Mouse (Mus musculus) splenic B cell, adult 2 months (primary cell): ENCODE data around the gene Txndc11.

Experiments used
- DNase-seq: peaks from one replicate; pipeline ENCODE4 v3.0.0-alpha.2; 2011; ENCODE audit warnings: low read depth, low spot score
- H3K27me3 ChIP-seq: 2 replicates; pipeline ENCODE4 v1.6.1; 2012; ENCODE audit warnings: mild to moderate bottlenecking, low read length, moderate library complexity, mixed read lengths; ENCODE audit not compliant: control insufficient read depth, poor library complexity, insufficient read depth, severe bottlenecking
- H3K36me3 ChIP-seq: 2 replicates; pipeline ENCODE4 v1.6.1; 2012; ENCODE audit warnings: mild to moderate bottlenecking, low read length, moderate library complexity, mixed read lengths; ENCODE audit not compliant: control insufficient read depth, poor library complexity, insufficient read depth, severe bottlenecking

Txndc11 gene

DNA sequence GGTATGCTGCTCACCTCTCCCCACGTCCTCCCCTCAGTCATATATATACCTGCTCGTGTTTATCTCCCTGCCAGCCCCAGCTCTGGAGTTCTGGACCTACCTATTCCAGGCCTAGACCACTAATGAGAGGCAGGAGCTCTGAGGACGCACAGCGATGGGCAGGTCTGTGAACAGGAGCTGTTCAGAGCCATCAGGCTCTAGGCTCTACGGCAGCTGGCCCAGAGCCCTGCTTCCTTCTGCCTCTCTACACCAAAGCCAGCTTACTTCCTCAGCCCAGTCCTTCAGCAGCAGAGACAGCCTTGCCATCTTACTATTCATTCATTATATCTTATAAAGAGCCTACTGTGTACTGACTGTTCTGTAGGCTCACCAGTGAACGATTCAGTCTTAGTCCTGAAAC is 69.7 kb downstream of the Txndc11 start:
- Histone ChIP-seq H3K36me3 (no peaks in the 10 kb centered on the region; the same call in 1 of the 2 replicates), H3K27me3 (no peaks in the 10 kb centered on the region)
- DNase-seq = peak; percentile 55

DNA sequence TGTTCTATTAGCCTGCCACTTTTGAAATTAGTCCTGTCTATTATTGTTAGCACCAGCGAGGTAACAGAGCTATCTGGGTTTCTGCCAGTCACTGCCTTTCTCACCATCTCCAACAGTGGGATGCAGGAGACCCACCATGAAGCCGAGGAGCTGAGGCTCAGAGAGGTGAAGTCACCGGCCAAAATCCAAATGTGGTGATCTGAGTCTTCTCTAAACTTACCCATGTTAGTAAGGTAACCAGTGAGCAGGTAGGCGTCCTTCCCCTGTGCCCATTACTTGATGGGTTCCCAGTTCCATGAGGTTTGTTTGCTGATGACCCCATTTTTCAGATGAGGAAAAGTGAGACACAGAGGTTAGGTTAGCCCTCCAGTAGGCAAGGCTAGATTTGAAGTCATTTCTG is 70.1 kb downstream of the Txndc11 start:
- Histone ChIP-seq H3K27me3 (no peaks in the 10 kb centered on the region), H3K36me3 (no peaks in the 10 kb centered on the region; the same call in 1 of the 2 replicates)
- DNase-seq = no peak

DNA sequence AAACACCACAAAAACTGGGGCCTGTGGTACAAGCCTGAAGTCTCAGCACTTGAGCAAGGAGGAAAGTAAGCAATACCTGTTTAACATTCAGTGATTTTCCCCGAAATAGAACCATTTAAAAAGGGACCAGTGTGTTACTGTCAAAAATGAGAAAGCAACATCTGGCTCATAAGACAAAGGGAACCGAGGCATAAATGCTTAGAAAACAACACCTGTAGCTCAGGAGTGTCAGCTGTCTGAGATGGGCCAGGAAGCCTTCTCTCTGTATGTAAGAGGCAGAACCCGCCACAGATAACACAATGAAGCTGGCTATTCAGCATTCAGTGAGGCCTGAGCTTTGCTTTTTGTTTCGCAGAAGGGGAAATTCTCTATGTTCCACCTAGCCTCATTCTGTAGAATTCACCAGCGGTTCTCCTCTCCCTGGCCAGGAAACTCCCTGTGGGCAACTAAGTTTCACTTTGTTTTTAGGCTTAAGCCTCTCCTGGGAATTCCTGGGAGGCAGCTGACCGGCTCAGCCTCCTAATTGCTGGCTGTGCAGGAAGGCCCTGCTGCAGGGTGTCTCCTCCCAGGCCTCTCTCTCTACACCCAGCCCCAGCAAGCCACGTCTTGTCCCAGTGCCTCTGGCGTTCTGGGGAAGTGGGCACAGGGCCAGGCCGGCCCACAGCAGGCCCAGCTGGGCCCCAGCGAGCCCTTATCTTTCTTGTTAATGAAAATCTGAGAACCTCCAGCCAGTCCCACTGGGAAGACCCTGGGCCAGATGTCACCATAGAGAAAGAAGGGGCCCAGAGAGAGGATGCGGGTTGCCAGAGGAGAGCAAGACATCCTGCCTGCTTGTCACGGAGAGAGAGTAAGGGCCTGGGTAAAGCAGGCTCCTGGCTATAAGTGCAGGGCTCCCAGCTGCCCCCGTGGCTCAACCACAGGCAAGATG is 71.4 kb downstream of the Txndc11 start:
- Histone ChIP-seq H3K27me3 (no peaks in the 10 kb centered on the region), H3K36me3 (no peaks in the 10 kb centered on the region; the same call in 1 of the 2 replicates)
- DNase-seq = peak; percentile 61

DNA sequence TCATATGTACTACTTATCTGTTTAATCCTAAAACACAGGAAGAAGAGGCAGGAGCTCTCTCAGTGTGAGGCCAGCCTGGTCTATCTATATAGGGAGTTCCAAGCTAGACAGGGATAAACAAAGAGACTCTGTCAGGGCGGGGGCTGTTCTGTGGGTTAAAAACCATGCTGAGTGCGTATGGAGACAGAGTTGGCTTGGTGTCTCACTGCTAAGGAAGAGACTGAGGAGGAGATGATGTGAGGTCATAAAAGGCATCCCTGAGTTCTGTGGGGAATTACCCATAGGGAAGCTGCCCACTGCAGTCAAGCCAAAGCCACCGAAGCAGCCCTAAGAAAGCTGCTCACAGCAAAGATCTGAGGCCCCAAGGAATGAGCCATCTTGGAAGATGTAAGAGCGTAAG is 73.8 kb downstream of the Txndc11 start, which contains the start of gene Snn:
Gene Snn, plus strand, starts transcription at position 301 of the 400 bp plus-strand sequence.
- no peak for DNase-seq
- H3K27me3 ChIP-seq = no peaks in the 10 kb centered on the region

DNA sequence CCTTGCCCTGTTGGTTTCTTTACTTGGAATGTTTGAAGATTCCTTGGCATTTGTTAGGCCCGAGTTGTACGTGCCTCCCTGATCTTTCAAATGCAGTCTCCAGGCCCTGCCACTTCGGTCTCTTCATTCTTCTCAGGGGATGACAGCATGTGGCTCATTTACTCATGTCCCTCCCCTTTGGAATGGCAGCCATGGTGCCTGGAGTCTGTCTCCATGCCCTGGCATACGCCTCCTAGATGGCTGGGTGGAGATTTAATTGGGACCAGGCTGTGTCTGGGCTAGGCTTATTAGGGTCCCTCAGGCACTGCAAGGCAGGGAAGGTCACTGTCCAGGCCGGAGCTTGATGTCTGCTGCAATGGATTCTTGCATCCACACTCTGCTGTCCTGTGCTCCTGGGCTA is 78.5 kb downstream of the Txndc11 start:
- Histone ChIP-seq H3K27me3 (no peaks in the 10 kb centered on the region), H3K36me3 (peaks cover 6% of the 10 kb centered on the region)
- no peak for DNase-seq

More for the DNA sequence above, 73.8 kb downstream of the Txndc11 start, which contains the start of gene Snn:
- peaks cover 3% of the 10 kb centered on the region for H3K36me3 ChIP-seq

DNA sequence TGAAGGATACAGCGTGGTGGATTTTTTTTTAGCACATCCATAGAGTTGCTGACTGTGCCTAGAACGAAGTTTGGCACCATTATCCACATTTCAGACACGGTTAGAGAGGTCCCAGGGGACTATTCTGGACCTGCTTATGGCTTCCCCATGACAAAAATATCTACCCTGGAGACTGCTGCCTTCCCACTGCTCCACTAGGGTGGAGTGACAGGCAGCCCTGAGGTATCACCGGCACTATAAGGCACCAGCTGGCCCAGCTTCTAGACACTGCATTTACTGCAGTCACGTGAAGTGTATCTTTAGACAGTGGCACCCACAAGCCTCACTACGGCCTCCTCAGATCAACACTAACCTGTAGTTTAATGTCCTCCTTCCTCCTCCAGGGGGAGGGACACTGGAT is 79.6 kb downstream of the Txndc11 start:
- no peak for DNase-seq
- Histone ChIP-seq H3K36me3 (peaks cover 6% of the 10 kb centered on the region), H3K27me3 (no peaks in the 10 kb centered on the region)

DNA sequence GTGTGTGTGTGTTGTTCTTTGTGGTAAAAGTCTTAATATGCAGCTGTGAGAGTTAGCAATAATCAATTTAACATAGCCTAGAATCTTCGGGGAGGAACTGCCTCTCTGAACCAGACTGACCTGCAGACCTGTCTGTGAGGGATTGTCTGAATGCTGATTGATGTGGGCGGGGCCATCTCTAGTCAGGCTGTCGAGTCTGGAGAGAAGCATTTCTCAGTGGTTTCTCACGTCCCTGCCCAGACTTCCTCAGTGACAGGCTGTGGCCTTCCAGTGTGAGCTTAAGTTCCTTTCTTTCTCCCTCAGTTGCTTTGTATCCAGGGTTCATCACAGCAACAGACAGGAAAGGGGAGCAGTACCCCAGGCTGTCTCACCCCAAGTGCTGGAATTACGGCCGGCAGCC is 80.0 kb downstream of the Txndc11 start:
- H3K27me3 ChIP-seq = no peaks in the 10 kb centered on the region
- peak; percentile 49 for DNase-seq
- peaks cover 6% of the 10 kb centered on the region for H3K36me3 ChIP-seq

DNA sequence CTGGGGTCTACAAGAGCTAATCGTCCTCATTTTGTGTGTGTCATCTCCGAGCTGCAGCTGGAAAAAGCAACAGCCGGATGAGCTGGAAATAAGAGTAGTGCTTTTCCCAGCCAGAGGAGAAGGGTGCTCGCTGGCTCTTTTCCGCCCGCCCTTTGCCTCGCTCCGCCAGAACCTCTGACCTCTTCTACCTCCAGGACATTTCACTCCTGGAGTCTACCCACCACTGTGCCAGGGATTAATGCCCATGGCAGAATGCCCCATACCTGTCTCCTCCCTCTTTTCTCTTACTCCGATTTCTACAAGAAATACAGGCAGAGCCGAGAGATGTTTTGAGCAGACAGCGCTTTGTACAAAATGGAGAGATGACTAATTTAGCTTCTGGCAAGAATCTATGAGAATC is 83.3 kb downstream of the Txndc11 start:
- DNase-seq = no peak
- no peaks in the 10 kb centered on the region for H3K27me3 ChIP-seq
- H3K36me3 ChIP-seq = peaks cover 6% of the 10 kb centered on the region

DNA sequence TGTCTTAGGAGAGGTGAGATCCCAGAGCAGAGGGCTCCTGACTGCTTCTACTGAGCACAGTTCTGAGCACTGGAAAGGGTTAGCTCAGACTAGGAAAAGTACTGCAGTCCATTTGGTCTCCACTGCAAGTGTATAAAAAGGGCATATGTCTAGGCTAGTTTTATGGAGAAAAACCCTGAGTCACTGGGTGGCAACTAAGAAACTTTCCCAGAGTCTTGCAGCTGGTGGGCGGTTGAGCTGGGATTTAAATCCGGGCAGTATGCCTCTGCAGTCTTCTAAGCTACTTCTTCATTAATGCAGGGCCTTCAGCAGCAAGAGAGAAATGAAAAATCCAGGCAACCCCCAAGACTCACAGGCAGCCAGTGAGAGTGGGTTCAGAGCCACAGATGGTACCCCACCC is 84.2 kb downstream of the Txndc11 start:
- DNase-seq = no peak
- peaks cover 2% of the 10 kb centered on the region for H3K36me3 ChIP-seq
- H3K27me3 ChIP-seq = no peaks in the 10 kb centered on the region

DNA sequence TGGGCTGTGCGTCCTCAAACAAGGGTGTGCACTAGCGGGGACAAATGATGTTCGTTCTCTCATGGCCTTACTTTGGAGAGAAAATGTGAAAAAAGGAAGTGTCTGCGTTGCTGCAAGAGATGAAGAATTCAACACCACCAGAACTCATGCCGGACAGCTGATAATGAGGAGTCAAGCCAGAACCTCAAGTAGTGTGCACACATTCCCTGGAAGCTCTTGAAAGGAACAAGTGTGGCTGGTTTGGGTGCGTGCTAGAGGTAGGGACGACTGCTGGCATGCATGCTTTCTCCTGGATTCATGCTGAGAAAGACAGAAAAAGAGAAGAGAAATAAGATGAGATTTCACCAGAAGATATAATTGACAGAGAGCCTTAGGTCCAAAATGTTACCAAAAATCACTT is 87.3 kb downstream of the Txndc11 start:
- H3K36me3 ChIP-seq = peaks cover 2% of the 10 kb centered on the region
- no peak for DNase-seq
- no peaks in the 10 kb centered on the region for H3K27me3 ChIP-seq

DNA sequence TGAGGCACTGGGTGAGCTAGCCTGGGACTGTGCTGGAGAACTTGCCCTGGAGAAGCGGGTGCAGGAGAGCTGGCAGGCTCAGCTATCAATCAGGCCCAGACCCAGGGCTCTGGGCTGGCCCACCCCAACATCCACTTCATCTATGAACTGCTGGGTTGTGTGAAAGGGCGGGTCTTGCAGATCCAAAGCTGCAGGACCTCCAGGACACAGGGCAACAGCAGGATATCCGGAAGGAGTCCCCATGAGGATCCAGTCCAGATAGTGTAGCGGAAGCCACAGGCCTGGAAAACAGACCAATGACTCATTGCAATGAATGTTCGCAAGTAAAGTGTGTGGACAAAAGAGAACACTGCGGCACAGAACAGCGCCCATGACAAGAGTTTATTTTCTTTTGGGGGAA is 88.0 kb downstream of the Txndc11 start:
- no peak for DNase-seq
- Histone ChIP-seq H3K36me3 (peaks cover 2% of the 10 kb centered on the region), H3K27me3 (no peaks in the 10 kb centered on the region)

DNA sequence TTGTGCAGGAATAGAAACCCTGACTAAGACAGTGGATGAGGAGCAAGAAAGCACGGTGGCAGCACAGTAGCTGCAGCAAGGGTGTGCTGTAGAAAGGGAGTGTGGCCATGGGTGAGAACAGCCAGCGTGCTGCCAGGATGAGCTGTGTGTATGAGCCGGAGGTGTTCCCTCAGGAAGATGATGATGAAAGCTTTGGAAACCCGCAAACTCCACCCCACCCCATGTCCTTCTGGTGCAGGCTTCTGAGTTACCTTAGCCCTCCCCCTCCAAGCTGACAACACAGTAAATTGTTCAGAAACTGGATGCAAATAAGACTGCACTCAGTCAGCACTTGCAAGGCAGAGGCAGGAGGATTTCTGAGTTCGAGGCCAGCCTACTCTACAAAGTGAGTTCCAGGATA is 91.2 kb downstream of the Txndc11 start:
- peaks cover 2% of the 10 kb centered on the region for H3K36me3 ChIP-seq
- DNase-seq = no peak
- H3K27me3 ChIP-seq = no peaks in the 10 kb centered on the region

DNA sequence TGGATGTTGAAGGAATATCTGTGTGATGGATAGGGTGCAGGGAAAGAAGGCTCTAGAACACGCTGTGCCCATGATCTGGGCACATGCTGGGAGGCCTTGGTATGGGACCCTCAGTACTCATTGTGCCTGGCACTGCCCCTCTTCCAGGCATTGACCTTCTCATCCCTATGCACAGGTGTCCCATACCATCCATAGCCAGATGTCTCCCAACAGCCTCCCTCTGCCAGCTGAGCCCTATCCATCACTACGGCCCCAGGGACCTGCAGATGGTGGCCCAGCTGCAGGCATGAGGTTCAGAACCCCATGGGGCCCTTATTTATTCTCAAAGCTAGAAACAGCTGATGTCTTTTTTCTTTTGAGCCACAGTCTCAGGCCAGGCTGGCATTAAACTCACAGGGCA is 93.8 kb downstream of the Txndc11 start:
- no peak for DNase-seq
- Histone ChIP-seq H3K27me3 (no peaks in the 10 kb centered on the region), H3K36me3 (no peaks in the 10 kb centered on the region; the same call in 1 of the 2 replicates)

DNA sequence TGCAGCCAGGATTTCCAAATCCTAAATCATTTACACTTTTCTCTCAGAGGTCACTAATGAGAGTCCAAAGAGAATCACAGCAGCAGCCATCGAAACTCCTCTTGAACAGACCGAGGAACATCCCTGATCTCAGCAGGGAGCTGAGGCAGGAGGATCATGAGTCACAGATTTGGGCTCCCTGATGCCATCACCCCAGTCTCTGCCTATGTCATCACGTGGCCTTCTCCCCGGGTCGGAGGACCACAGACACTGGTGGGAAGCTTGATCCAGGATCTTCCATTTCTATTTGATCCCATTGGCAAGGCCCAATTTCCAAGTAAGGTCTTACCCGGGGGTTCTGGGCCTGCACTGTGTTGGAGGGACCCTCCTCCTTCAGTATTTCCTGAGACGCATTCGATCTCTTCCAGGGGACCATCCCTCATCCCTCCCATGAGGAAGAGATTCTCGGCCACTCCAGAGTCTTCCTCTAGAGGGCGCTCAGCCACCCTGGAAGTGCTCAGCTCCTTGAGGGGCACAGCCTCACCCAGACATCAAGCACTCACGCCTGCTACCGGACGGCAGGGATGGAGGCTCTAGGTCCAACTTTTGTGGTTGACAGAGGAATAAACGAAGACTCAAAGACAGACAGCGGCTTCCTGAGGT is 98.5 kb downstream of the Txndc11 start:
- no peaks in the 10 kb centered on the region for H3K27me3 ChIP-seq
- peak; percentile 87 for DNase-seq
- H3K36me3 ChIP-seq = no peaks in the 10 kb centered on the region

DNA sequence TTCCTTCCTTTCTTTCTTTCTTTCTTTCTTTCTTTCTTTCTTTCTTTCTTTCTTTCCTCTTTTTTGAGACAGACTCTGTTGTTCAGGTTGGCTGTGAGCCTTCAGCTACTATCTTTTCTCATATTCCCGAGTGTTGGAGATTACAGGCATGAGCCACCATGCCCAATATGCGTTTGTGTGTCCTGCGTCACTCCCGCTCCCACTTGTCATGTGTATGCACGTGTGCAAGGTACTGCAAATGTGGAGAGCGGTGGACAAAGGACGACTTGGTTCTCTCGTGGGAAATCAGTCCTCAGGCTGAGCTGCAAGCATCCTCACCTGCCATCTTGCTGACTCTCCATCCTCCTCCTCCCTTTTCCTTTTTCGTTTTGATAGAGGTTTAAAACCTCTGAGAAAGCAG is 99.2 kb downstream of the Txndc11 start:
- Histone ChIP-seq H3K27me3 (no peaks in the 10 kb centered on the region), H3K36me3 (no peaks in the 10 kb centered on the region)
- DNase-seq = no peak
